Mouse (Mus musculus) embryonic facial prominence, embryonic 13.5 days (tissue): ENCODE measurements around the gene Tbc1d16. TPM values are rescaled to one million over a fixed set of nuclear protein-coding genes. Genes with fewer than 3 reads are reported as not detected.

Source experiments
- ATAC-seq: fragments of 200-750 bp; cut with Nextera tagmentation; 2 replicates; pipeline ENCODE4 v1.8.0; 2017; ENCODE audit warnings: low read depth; ENCODE audit not compliant: insufficient number of reproducible peaks, insufficient read depth, low FRiP score, low TSS enrichment
- H3K27ac ChIP-seq: fragments of 300-500 bp; sonication (generic); 2 replicates; pipeline ENCODE4 v1.5.1; 2015; ENCODE audit warnings: moderate library complexity, mild to moderate bottlenecking, inconsistent platforms
- H3K27me3 ChIP-seq: fragments of 300-500 bp; sonication (generic); 2 replicates; pipeline ENCODE4 v1.6.1; 2015; ENCODE audit warnings: mild to moderate bottlenecking, inconsistent platforms
- H3K36me3 ChIP-seq: fragments of 300-500 bp; sonication (generic); 2 replicates; pipeline ENCODE4 v1.6.1; 2015; ENCODE audit warnings: mild to moderate bottlenecking, inconsistent platforms
- H3K4me1 ChIP-seq: fragments of 300-500 bp; sonication (generic); 2 replicates; pipeline ENCODE4 v1.6.1; 2015; ENCODE audit warnings: inconsistent platforms
- H3K4me2 ChIP-seq: fragments of 300-500 bp; sonication (generic); 2 replicates; pipeline ENCODE4 v1.6.1; 2015; ENCODE audit warnings: moderate library complexity, mild to moderate bottlenecking, inconsistent platforms
- H3K4me3 ChIP-seq: fragments of 300-500 bp; sonication (generic); 2 replicates; pipeline ENCODE4 v1.5.1; 2015; ENCODE audit warnings: mild to moderate bottlenecking, inconsistent platforms
- H3K9ac ChIP-seq: fragments of 300-500 bp; sonication (generic); 2 replicates; pipeline ENCODE4 v1.6.1; 2015; ENCODE audit warnings: mild to moderate bottlenecking, inconsistent platforms
- H3K9me3 ChIP-seq: fragments of 300-500 bp; sonication (generic); 2 replicates; pipeline ENCODE4 v1.6.1; 2016; ENCODE audit warnings: inconsistent platforms
- WGBS: fragments of 180-500 bp; shearing (Covaris S2); methylation state at CpG from one replicate; pipeline ENCODE4 v1.1.7; 2015; ENCODE audit warnings: mixed read lengths; 5-methylcytosine and 5-hydroxymethylcytosine counted together
- polyA plus RNA-seq: library from polyadenylated mRNA; unstranded; fragments of >200 nt; fragmentation: Nextera tagmentation; extraction: Ambion mirVana; gene quantifications from 2 replicates; pipeline ENCODE4 v1.2.1, GENCODE M21; 2015

Tbc1d16 gene
- polyA plus RNA-seq, 1 experiment from 2014 or later: 24.9 TPM

DNA sequence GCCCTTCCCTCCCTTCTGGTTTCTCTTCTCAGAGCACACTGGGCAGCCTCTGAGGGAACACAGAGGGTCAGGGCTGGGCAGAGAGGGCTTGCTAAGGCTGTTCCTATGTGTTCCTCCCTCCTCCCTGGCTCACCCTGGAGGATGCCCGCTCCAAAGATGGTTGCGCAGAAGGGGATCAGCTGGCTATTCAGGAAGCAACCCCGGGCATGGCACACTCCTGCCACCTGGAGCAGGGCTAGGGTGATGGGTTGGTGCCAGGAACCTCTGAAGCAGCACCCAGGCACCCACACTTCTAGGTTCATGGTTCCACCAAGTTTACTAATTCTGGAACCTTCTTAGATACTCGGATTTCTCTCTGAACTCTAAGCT lies 29.1 kb downstream of the Tbc1d16 start:
- Histone ChIP-seq H3K9ac (no peak overlapping the region), H3K4me3 (no peak overlapping the region), H3K4me2 (no peak overlapping the region), H3K4me1 (no peaks in the 10 kb centered on the region), H3K27ac (no peak overlapping the region), H3K27me3 (no peaks in the 10 kb centered on the region), H3K36me3 (peaks cover 39% of the 10 kb centered on the region), H3K9me3 (no peaks in the 10 kb centered on the region)
- ATAC-seq: no peak
- WGBS: 89% methylated on average over 4 of the region's 4 CpGs

DNA sequence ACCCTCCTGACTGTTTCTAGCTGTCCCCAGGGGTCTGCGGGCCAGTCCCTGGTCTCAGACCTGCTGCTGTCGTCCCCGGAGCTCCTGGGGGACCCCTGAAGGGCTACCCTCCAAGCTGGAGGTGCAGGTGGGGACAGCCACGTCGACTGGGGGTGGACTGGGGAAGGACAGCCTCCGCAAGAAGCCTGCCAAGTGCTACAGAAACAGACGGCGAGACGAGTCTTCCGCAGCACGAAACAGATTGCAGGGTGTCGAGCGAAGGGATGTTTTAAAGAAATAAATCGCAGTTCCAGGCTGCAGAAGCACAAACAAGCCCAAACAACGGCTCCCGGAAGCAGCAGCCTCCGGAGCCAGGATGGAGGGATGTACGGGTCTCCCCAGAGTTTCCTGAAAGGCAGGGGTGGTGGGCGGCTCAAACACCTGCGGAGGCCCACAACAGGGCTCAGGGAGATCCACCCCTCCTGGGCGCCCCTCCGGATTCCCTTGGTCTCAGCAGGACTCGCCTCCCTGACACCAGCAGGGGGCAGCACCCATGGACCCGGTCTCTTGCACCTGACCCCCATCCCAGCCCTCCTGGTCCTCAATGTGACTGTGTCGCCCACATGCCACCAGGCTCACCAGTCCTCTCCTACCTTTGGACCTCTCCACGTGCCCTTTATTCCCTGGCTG lies 29.6 kb downstream of the Tbc1d16 start:
- Histone ChIP-seq H3K27me3 (no peaks in the 10 kb centered on the region), H3K27ac (no peak overlapping the region), H3K4me1 (no peaks in the 10 kb centered on the region), H3K4me2 (no peak overlapping the region), H3K9ac (no peak overlapping the region), H3K4me3 (no peak overlapping the region), H3K9me3 (no peaks in the 10 kb centered on the region), H3K36me3 (peaks cover 39% of the 10 kb centered on the region)
- WGBS: 59% methylated on average over 26 of the region's 26 CpGs
- no peak for ATAC-seq

DNA sequence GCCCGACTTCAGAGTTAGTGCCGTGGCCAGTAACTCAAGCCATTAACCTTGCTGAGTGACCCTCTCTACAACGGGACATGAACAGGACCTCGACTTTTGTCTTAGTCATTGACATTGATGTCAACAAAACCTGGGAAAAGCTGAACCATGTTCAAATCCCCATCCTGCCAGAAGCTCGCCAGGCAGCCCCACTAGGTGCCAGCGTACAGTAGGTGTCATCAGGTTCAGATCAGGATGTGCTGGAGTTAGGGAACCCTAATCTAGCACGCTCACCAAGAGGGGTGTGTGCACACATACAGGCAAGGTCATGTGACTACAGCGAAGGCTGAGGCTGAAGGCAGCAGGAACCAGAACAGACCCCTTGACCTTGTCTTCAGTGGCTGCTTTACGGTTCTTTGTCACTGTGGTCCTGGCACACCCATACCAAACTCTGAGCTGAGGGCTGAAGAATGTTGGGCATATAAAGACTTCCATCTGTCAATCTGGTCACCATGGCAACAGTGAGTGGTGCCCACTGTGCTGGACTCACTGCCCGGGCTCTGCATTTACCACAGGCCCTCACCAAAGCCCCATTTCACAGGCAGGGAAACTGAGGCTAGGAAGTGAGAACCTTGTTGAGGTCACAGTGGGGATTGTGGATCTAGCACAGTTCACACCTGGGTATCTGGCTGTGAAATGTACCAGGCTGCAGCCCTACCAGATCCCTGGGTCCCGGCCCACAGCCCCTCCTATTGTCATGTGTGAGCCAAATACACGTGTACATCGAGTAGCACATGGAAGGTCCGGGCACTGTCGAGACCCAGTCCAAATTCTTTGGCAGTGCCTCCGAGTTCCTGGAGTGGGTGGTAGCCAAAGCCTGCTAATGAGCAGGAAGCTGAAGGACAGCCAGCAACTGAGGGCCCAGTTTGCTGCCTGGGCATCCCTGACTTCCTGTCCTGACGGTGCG lies 30.4 kb downstream of the Tbc1d16 start:
- Histone ChIP-seq H3K27ac (no peak overlapping the region), H3K4me2 (no peak overlapping the region), H3K4me1 (peaks cover 1% of the 10 kb centered on the region; the same call in 1 of the 2 replicates), H3K9me3 (no peaks in the 10 kb centered on the region), H3K36me3 (peaks cover 39% of the 10 kb centered on the region), H3K4me3 (no peak overlapping the region), H3K27me3 (no peaks in the 10 kb centered on the region), H3K9ac (no peak overlapping the region)
- ATAC-seq: no peak; the same call in 1 of the 2 replicates
- 89% methylated on average over 18 of the region's 18 CpGs for WGBS

DNA sequence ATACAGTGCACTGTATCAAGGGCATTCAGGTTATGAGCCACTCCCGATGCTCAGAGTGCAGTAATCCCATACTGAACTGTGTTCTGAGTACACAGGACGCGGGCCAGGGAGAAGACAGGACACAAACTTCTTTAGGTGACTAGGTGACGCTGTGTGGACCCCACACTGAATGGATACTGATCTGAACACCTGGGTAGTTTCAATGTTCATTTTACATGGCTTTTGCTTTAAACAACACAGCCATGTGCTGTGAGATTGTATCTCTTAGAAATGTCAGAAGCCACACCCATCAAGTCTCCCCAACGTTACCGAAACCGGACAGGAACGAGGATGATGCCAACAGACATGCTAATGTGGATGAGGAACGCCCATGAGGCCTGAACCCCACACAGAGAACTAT lies 35.7 kb downstream of the Tbc1d16 start:
- H3K27me3 ChIP-seq: no peaks in the 10 kb centered on the region
- peaks cover 42% of the 10 kb centered on the region for H3K4me1 ChIP-seq
- no peaks in the 10 kb centered on the region for H3K9me3 ChIP-seq
- 78% methylated on average over 9 of the region's 9 CpGs for WGBS
- H3K9ac ChIP-seq: no peak overlapping the region
- no peak overlapping the region for H3K27ac ChIP-seq
- no peak overlapping the region for H3K4me3 ChIP-seq
- no peak for ATAC-seq
- H3K4me2 ChIP-seq: no peak overlapping the region
- H3K36me3 ChIP-seq: peaks cover 10% of the 10 kb centered on the region

DNA sequence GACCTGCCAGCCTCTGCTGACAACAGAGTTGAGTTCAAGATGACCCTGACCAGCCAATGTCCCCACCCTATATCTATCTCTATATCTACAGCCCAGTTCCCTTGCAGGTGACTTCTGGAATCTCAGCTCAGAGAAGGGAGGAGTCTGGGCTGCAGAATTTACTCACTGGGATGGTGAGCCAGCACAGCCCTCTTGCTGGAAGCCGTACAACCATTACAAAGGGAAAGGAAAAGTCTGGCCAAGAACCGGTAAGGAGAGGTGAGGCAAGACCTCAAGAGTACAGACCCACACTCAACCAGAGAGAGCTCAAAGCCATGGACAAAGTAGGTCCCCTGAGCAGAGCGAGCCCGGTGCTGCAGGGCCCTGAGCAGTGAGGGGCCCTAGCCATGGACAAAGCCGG lies 36.1 kb downstream of the Tbc1d16 start:
- Histone ChIP-seq H3K9me3 (no peaks in the 10 kb centered on the region), H3K27ac (no peak overlapping the region), H3K4me3 (no peak overlapping the region), H3K4me1 (peaks cover 47% of the 10 kb centered on the region), H3K36me3 (peaks cover 6% of the 10 kb centered on the region), H3K4me2 (no peak overlapping the region), H3K27me3 (no peaks in the 10 kb centered on the region), H3K9ac (no peak overlapping the region)
- ATAC-seq: no peak
- WGBS: 82% methylated on average over 5 of the region's 5 CpGs

DNA sequence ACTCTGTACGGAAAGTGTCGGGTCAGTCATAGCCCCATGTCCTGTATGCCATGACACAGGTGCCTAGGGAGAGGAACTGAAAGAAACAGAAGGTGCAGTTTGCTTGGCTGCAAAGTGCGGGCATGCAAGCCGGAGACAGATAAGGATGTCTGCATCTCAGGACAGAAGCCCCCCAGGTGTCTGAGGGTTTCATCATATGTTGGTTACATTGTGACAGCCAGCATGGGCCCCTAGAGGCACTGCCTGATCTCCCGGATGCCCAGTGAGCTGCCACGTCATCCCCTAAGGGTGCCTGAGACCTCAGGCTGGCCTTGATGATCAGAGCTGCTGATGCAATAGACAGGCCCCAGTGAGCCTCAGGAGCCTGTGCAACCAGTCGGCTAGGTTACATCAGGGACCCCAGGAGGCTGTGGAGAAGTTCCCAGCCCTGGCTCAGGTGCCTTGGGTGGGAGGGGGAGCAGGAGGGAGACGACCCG lies 36.7 kb downstream of the Tbc1d16 start:
- no peak for ATAC-seq
- Histone ChIP-seq H3K4me1 (peaks cover 51% of the 10 kb centered on the region), H3K4me3 (no peak overlapping the region), H3K4me2 (no peak overlapping the region), H3K9me3 (no peaks in the 10 kb centered on the region), H3K27ac (no peak overlapping the region), H3K9ac (no peak overlapping the region), H3K36me3 (0 out of 2 replicates have a peak, but pooled peaks cover under 1% of the 10 kb centered on the region), H3K27me3 (no peaks in the 10 kb centered on the region)
- WGBS: 78% methylated on average over 9 of the region's 9 CpGs

DNA sequence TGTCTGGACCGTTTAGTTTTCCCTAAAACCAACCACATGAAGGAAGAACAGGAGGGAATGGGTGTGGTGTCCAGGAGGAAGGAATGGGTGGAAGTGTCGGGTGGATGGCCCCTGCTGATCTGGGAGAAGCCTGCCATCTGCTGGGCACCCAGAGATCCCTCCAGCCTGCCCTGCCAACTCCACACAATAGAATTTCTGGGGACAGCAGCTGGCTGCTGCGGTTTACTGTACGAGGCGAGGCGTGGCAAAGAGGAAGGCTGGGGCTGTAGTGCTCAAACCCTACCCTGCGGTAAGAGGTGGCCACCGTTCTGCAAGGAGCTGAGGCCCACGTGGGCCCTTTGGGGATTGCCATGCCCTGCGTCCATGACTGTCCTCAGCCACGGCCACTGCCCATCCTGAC lies 37.8 kb downstream of the Tbc1d16 start:
- ATAC-seq: peak; percentile 35; the same call in 1 of the 2 replicates
- H3K4me3 ChIP-seq: no peak overlapping the region
- H3K36me3 ChIP-seq: no peaks in the 10 kb centered on the region
- no peaks in the 10 kb centered on the region for H3K27me3 ChIP-seq
- H3K4me1 ChIP-seq: peaks cover 51% of the 10 kb centered on the region
- 20% methylated on average over 11 of the region's 11 CpGs for WGBS
- H3K9ac ChIP-seq: peak overlapping the region; percentile 36; the same call in 1 of the 2 replicates
- no peak overlapping the region for H3K27ac ChIP-seq
- no peak overlapping the region for H3K4me2 ChIP-seq
- H3K9me3 ChIP-seq: no peaks in the 10 kb centered on the region

DNA sequence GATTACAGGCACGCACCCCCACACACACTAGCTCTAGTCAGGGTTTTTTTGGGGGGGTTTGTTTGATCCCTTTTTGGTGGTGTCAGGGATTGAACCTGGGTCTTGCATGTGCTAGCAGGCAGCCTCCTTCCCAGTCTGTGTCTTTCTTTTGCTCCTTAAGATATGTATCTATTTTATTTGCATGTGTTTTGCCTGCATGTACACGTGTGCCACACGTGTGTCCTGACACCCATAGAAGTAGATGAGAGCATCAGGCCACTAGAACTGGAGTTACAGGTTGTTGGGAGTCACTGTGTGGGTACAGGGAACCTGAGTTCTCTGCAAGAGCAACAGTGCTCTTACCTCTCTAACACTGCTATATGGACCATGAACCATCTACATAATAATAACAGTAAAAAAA lies 39.0 kb downstream of the Tbc1d16 start:
- no peaks in the 10 kb centered on the region for H3K27me3 ChIP-seq
- no peaks in the 10 kb centered on the region for H3K9me3 ChIP-seq
- no peak for ATAC-seq
- peaks cover 51% of the 10 kb centered on the region for H3K4me1 ChIP-seq
- no peaks in the 10 kb centered on the region for H3K36me3 ChIP-seq
- 58% methylated on average over 3 of the region's 3 CpGs for WGBS
- no peak overlapping the region for H3K4me3 ChIP-seq
- no peak overlapping the region for H3K4me2 ChIP-seq
- H3K27ac ChIP-seq: no peak overlapping the region
- no peak overlapping the region for H3K9ac ChIP-seq

DNA sequence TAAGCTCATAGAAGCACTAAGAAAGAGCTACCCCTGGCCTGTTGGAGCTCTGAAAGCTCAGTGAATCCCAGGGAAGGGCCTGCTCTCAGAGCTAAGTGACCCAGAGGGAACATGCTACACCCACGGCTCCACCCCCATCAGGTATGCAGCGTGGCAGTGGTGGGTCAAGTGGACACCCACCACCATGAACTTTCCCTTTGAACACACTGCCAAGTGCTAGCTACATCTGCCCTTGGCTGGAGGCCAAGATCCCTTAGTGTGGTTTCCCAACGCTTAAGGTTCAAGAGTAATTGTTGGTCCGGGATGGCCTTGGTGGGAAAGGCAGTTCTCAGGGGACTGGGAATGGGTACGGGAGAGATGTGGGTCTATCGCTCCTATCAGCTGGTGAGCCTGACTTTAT lies 39.9 kb downstream of the Tbc1d16 start:
- H3K27me3 ChIP-seq: no peaks in the 10 kb centered on the region
- 0 out of 2 replicates have a peak overlapping the region, but pooled peaks have one; percentile 17 for H3K27ac ChIP-seq
- H3K36me3 ChIP-seq: no peaks in the 10 kb centered on the region
- 48% methylated on average over 6 of the region's 6 CpGs for WGBS
- H3K9ac ChIP-seq: no peak overlapping the region; the same call in 1 of the 2 replicates
- ATAC-seq: no peak
- H3K4me3 ChIP-seq: no peak overlapping the region
- H3K9me3 ChIP-seq: no peaks in the 10 kb centered on the region
- H3K4me1 ChIP-seq: peaks cover 53% of the 10 kb centered on the region
- H3K4me2 ChIP-seq: no peak overlapping the region

DNA sequence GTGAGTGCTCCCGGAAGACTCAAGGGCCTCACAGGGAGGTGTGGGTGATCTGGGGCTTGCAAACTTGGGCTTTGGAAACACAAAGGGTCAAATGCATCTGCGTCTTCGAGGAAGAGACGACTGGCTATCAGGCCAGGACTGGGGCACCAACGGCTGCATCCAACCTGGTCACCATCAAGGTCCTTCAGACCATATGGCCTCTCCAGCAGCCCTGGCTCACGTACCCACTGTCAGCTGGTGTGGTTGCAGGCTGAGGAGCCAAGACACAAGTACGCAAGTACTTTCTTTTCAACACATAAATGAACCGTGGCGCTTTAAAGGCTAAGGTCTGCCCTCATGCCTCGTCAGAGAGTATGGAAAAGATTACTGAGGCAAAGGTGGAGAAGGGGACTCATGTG lies 40.5 kb downstream of the Tbc1d16 start:
- peaks cover 50% of the 10 kb centered on the region for H3K4me1 ChIP-seq
- 0 out of 2 replicates have a peak overlapping the region, but pooled peaks have one; percentile 17 for H3K27ac ChIP-seq
- no peak overlapping the region for H3K4me2 ChIP-seq
- no peak overlapping the region for H3K4me3 ChIP-seq
- H3K27me3 ChIP-seq: no peaks in the 10 kb centered on the region
- 51% methylated on average over 10 of the region's 10 CpGs for WGBS
- ATAC-seq: no peak
- no peaks in the 10 kb centered on the region for H3K36me3 ChIP-seq
- no peak overlapping the region; the same call in 1 of the 2 replicates for H3K9ac ChIP-seq
- no peaks in the 10 kb centered on the region for H3K9me3 ChIP-seq

DNA sequence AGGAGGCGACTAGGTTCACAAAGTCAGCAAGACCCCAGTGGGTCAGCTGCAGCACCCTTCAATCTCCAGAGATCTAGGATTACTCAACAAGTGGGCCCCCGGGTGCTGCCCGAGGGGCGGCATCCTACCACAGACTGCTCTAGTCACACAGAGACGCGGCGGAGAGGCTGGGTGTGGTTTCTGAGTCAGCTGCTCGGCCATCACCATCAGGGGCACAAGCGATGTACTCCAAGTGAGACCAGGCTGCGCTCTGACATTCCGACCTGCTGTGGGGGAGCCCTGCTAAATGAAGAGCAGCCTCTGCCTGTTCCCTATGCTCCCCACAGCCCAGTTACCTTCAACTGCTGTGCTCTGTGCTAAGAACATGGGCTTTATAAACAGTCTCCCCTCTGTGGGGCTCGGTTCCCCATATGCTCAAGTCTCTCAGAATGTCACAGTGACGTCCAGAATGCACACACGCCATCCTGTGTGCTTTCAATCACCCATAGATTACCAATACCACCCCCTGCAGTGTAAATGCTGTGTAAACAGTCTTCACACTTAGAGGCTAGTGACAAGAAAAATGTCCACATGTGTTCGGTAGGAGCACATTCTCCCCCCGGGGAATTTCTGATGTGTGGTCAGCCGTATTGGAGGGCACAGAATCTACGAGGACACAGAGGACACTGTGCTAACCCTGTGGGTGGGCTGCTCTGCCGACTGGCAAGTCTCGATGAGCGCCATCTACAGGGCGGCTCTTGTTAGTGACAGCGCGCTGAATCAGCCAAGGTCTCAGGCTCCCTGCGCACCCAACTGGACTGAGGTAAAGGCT lies 41.1 kb downstream of the Tbc1d16 start:
- H3K4me1 ChIP-seq: peaks cover 47% of the 10 kb centered on the region
- H3K4me2 ChIP-seq: peak overlapping the region; percentile 7
- ATAC-seq: no peak
- H3K9me3 ChIP-seq: no peaks in the 10 kb centered on the region
- H3K27me3 ChIP-seq: no peaks in the 10 kb centered on the region
- H3K4me3 ChIP-seq: no peak overlapping the region
- 39% methylated on average over 25 of the region's 25 CpGs for whole genome bisulfite sequencing
- peak overlapping the region; percentile 32; the same call in 1 of the 2 replicates for H3K9ac ChIP-seq
- no peak overlapping the region for H3K27ac ChIP-seq
- no peaks in the 10 kb centered on the region for H3K36me3 ChIP-seq
